Mouse (Mus musculus): ENCODE results near the gene Slc25a18.
A peak's percentile ranks its signal among the peaks of the same experiment; 100 is the strongest.
"Not testable (repeated sequence)": the region's sequence is repeated elsewhere in the genome, so short reads cannot be mapped to it uniquely, and the experiment has no call there.

The Slc25a18 gene

GRCm38 (mm10) chr6:120798019-120798418 is 24.6 kb downstream of the Slc25a18 start:
- DNase-seq (ENCODE audit: low spot score in 2 of 2): peak in 1 of 2 experiments; percentile 40

GRCm38 (mm10) chr6:120798905-120799304 is 25.5 kb downstream of the Slc25a18 start:
- no peak for DNase-seq (ENCODE audit: low spot score in 2 of 2)

GRCm38 (mm10) chr6:120799581-120800041 is 26.2 kb downstream of the Slc25a18 start:
- no peak for DNase-seq (ENCODE audit: low spot score in 2 of 2)

GRCm38 (mm10) chr6:120806999-120807737 is 33.8 kb downstream of the Slc25a18 start:
- no peak for DNase-seq (ENCODE audit: low spot score in 2 of 2)

GRCm38 (mm10) chr6:120807738-120808081 is 34.3 kb downstream of the Slc25a18 start:
- no peak for DNase-seq (ENCODE audit: low spot score in 2 of 2)

- DNase-seq (ENCODE audit: low spot score in 2 of 2): not testable (repeated sequence)
Observed at GRCm38 (mm10) chr6:120811999-120812398, 38.6 kb downstream of the Slc25a18 start.

- DNase-seq (ENCODE audit: low spot score in 2 of 2): no peak
Observed at GRCm38 (mm10) chr6:120819294-120819693, 45.9 kb downstream of the Slc25a18 start.

- DNase-seq (ENCODE audit: low spot score in 2 of 2): no peak
Observed at GRCm38 (mm10) chr6:120820144-120820543, 46.8 kb downstream of the Slc25a18 start.

- DNase-seq (ENCODE audit: low spot score in 2 of 2): no peak
Observed at GRCm38 (mm10) chr6:120820941-120821340, 47.6 kb downstream of the Slc25a18 start.

- DNase-seq (ENCODE audit: low spot score in 2 of 2): no peak
Observed at GRCm38 (mm10) chr6:120821715-120822114, 48.3 kb downstream of the Slc25a18 start.

- DNase-seq (ENCODE audit: low spot score in 2 of 2): peak; percentile 90 to 92
Observed at GRCm38 (mm10) chr6:120822307-120822928, 49.0 kb downstream of the Slc25a18 start, which contains the start of gene Atp6v1e1. Atp6v1e1 (minus strand) TSS chr6:120822793.

- no peak for DNase-seq (ENCODE audit: low spot score in 2 of 2)
Observed at GRCm38 (mm10) chr6:120822937-120823614, 49.7 kb downstream of the Slc25a18 start.

- no peak for DNase-seq (ENCODE audit: low spot score in 2 of 2)
Observed at GRCm38 (mm10) chr6:120830056-120830455, 56.7 kb downstream of the Slc25a18 start.

GRCm38 (mm10) chr6:120830866-120831608 is 57.7 kb downstream of the Slc25a18 start:
- DNase-seq (ENCODE audit: low spot score in 2 of 2): no peak

GRCm38 (mm10) chr6:120832097-120832496 is 58.7 kb downstream of the Slc25a18 start:
- no peak for DNase-seq (ENCODE audit: low spot score in 2 of 2)

GRCm38 (mm10) chr6:120834766-120835321 is 61.5 kb downstream of the Slc25a18 start:
- no peak for DNase-seq (ENCODE audit: low spot score in 2 of 2)

GRCm38 (mm10) chr6:120835474-120836374 is 62.3 kb downstream of the Slc25a18 start, which contains the start of gene Bcl2l13:
Bcl2l13 (plus strand) TSS chr6:120836212.
- peak; percentile 94 to 95 for DNase-seq (ENCODE audit: low spot score in 2 of 2)

- DNase-seq (ENCODE audit: low spot score in 2 of 2): peak in 1 of 2 experiments; percentile 37
Observed at GRCm38 (mm10) chr6:120836389-120837151, 63.2 kb downstream of the Slc25a18 start.

- no peak for DNase-seq (ENCODE audit: low spot score in 2 of 2)
Observed at GRCm38 (mm10) chr6:120837152-120837530, 63.8 kb downstream of the Slc25a18 start.

- DNase-seq (ENCODE audit: low spot score in 2 of 2): no peak
Observed at GRCm38 (mm10) chr6:120840258-120840657, 66.9 kb downstream of the Slc25a18 start.

Measured in frontal cortex, postnatal 36 days (tissue).